Mouse (Mus musculus) liver, embryonic 12.5 days (tissue): ENCODE data around the gene Gstt3. TPM values are rescaled to one million over a fixed set of nuclear protein-coding genes. Genes with fewer than 3 reads are reported as not detected.
A peak's percentile ranks its signal among the peaks of the same experiment; 100 is the strongest.

Experiments
- ATAC-seq: fragments of 200-750 bp; cut with Nextera tagmentation; 2 replicates; pipeline ENCODE4 v1.8.0; 2017; ENCODE audit warnings: moderate number of reproducible peaks, mild to moderate bottlenecking, moderate library complexity
- H3K27ac ChIP-seq: fragments of 300-500 bp; sonication (generic); 2 replicates; pipeline ENCODE4 v1.5.1; 2016; ENCODE audit warnings: mild to moderate bottlenecking
- H3K27me3 ChIP-seq: fragments of 300-500 bp; sonication (generic); replicated peaks from 2 replicates; pipeline ENCODE4 v1.6.1; 2016; ENCODE audit warnings: mild to moderate bottlenecking, moderate library complexity
- H3K36me3 ChIP-seq: fragments of 300-500 bp; sonication (generic); 2 replicates; pipeline ENCODE4 v1.6.1; 2016; ENCODE audit warnings: mild to moderate bottlenecking, moderate library complexity
- H3K4me1 ChIP-seq: fragments of 300-500 bp; sonication (generic); 2 replicates; pipeline ENCODE4 v1.6.1; 2016
- H3K4me2 ChIP-seq: fragments of 300-500 bp; sonication (generic); 2 replicates; pipeline ENCODE4 v1.6.1; 2016; ENCODE audit warnings: mild to moderate bottlenecking, moderate library complexity
- H3K4me3 ChIP-seq: fragments of 300-500 bp; sonication (generic); 2 replicates; pipeline ENCODE4 v1.5.1; 2016; ENCODE audit warnings: mild to moderate bottlenecking, moderate library complexity
- H3K9ac ChIP-seq: fragments of 300-500 bp; sonication (generic); 2 replicates; pipeline ENCODE4 v1.6.1; 2016; ENCODE audit warnings: mild to moderate bottlenecking, moderate library complexity
- H3K9me3 ChIP-seq: fragments of 300-500 bp; sonication (generic); replicated peaks from 2 replicates; pipeline ENCODE4 v1.6.1; 2016; ENCODE audit warnings: mild to moderate bottlenecking, moderate library complexity
- WGBS: fragments of 180-500 bp; shearing (Covaris S2); methylation state at CpG from one replicate; pipeline ENCODE4 v1.1.7; 2016; ENCODE audit not compliant: insufficient replicate concordance; 5-methylcytosine and 5-hydroxymethylcytosine counted together
- polyA plus RNA-seq: library from polyadenylated mRNA; unstranded; fragments of >200 nt; fragmentation: Nextera tagmentation; extraction: Ambion mirVana; gene quantifications from 2 replicates; pipeline ENCODE4 v1.2.1, GENCODE M21; 2016

Gstt3 gene
- polyA plus RNA-seq, 1 experiment from 2014 or later = 5.9 TPM

DNA sequence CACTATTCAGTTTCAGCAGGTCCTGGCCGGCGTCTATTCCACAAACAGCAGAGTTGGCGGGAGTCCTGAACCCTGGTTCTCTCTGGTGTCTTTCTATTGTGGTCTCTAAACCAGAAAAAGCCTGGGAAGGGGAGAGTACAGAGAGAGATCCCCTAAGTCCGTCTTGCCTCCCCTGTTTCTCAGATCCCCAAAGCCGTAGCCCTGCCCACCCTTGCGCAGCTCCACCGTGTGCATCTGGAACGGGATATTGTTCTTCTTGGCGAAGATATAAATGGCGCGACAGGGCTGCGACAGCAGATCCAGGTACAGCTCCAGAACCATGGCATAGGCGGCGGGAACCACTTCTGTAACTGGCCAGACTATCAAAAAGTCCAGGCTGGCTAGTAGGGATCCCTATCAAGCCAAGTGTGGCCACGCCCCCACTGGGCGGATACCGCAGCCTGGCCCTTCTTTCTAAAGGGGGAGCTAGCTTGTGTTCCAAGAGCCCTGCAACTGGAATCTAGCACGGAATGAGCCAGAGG lies 17.0 kb upstream of the Gstt3 start, which contains the start of gene Gstt1:
Gene Gstt1, minus strand, starts transcription at position 409 of the 521 bp plus-strand sequence.
- peak within 1 kb of the TSS; percentile 63 for H3K4me3 ChIP-seq
- H3K36me3 ChIP-seq = no peaks in the 10 kb centered on the region
- H3K4me1 ChIP-seq = peaks cover 33% of the 10 kb centered on the region
- peak within 1 kb of the TSS; percentile 83 for H3K4me2 ChIP-seq
- peaks cover 45% of the 10 kb centered on the region; the same call in 1 of the 2 replicates for H3K27me3 ChIP-seq
- ATAC-seq = peak; percentile 69; the same call in 1 of the 2 replicates
- H3K9me3 ChIP-seq = no peaks in the 10 kb centered on the region
- no peak within 1 kb of the TSS for H3K27ac ChIP-seq
- H3K9ac ChIP-seq = peak within 1 kb of the TSS; percentile 64
- 3% methylated on average over 18 of the region's 18 CpGs for WGBS

DNA sequence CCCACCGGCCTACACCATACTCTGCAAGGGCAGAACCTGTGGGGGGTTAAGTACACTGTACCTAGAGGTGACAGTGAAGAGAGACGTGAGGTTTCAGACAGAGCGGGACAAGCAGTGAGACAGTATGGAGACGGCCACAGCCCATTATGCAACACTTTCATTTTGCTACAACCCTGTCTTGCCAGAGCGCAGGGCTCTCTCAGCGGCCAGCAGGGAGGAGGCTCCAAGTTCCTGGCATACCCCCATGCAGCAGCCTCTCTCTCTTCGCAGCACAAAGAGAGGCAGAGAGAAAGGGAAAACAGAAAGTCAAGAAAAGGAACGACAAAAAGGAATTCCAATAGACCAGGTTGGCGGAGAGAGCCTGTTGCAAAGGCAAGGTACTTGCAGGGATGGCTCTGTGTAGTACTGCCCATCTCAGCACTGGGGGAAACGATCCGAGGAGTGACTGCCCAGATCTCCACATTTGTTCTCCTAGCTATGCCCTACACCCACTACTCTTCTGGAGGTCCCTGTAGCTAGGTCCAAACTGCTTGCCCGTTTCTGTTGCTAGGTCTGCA lies 16.5 kb upstream of the Gstt3 start:
- H3K4me3 ChIP-seq = peak overlapping the region; percentile 63
- peak overlapping the region; percentile 64 for H3K9ac ChIP-seq
- peaks cover 33% of the 10 kb centered on the region for H3K4me1 ChIP-seq
- H3K4me2 ChIP-seq = peak overlapping the region; percentile 83
- ATAC-seq = peak; percentile 47
- H3K36me3 ChIP-seq = no peaks in the 10 kb centered on the region
- 2% methylated on average over 12 of the region's 12 CpGs for WGBS
- no peak overlapping the region for H3K27ac ChIP-seq
- H3K9me3 ChIP-seq = no peaks in the 10 kb centered on the region
- H3K27me3 ChIP-seq = peaks cover 45% of the 10 kb centered on the region

GRCm38 (mm10) chr10:75796731-75797516 lies 15.7 kb upstream of the Gstt3 start:
- Histone ChIP-seq H3K4me1 (peaks cover 33% of the 10 kb centered on the region), H3K9me3 (no peaks in the 10 kb centered on the region), H3K4me2 (peak overlapping the region; percentile 83), H3K9ac (peak overlapping the region; percentile 64), H3K4me3 (peak overlapping the region; percentile 63), H3K27me3 (peaks cover 45% of the 10 kb centered on the region), H3K36me3 (no peaks in the 10 kb centered on the region), H3K27ac (no peak overlapping the region)
- 35% methylated on average over 11 of the region's 11 CpGs for WGBS
- 0 out of 2 replicates have a peak, but pooled peaks have one; percentile 4 for ATAC-seq

DNA sequence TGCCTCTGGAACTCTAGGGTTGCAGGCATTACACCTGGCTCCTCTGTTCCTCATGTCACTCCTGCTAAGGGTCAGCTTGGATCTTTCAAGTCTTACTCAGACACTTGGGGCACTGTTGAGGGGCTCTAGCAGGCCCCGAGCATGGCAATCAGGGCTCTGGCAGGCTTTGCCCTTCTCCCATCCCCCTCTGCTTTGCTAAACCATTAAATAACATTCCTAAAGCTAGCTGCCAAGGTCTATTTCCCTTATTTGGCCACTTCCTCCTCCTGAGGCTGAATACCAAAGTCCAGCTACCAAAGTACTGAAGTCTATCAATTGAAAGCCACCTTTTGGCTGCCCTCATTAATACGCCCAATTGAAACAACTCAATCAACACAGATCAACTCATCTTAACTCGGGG lies 13.7 kb upstream of the Gstt3 start:
- H3K27ac ChIP-seq = peak overlapping the region; percentile 22; the same call in 1 of the 2 replicates
- no peak overlapping the region for H3K4me3 ChIP-seq
- no peak for ATAC-seq
- no peaks in the 10 kb centered on the region for H3K36me3 ChIP-seq
- H3K9me3 ChIP-seq = no peaks in the 10 kb centered on the region
- peaks cover 37% of the 10 kb centered on the region for H3K4me1 ChIP-seq
- peak overlapping the region; percentile 28 for H3K4me2 ChIP-seq
- no peak overlapping the region for H3K9ac ChIP-seq
- 21% methylated on average over 3 of the region's 3 CpGs for WGBS
- H3K27me3 ChIP-seq = peaks cover 28% of the 10 kb centered on the region

- H3K36me3 ChIP-seq = no peaks in the 10 kb centered on the region
- H3K9me3 ChIP-seq = no peaks in the 10 kb centered on the region
- H3K4me1 ChIP-seq = peaks cover 13% of the 10 kb centered on the region; the same call in 1 of the 2 replicates
- H3K27me3 ChIP-seq = peaks cover 6% of the 10 kb centered on the region; the same call in 1 of the 2 replicates
- 16% methylated on average over 7 of the region's 7 CpGs for WGBS
- no peak overlapping the region for H3K27ac ChIP-seq
- ATAC-seq = no peak
- no peak overlapping the region for H3K4me2 ChIP-seq
- no peak overlapping the region for H3K4me3 ChIP-seq
- no peak overlapping the region for H3K9ac ChIP-seq
Measured at GRCm38 (mm10) chr10:75790773-75791172, 9.6 kb upstream of the Gstt3 start.

DNA sequence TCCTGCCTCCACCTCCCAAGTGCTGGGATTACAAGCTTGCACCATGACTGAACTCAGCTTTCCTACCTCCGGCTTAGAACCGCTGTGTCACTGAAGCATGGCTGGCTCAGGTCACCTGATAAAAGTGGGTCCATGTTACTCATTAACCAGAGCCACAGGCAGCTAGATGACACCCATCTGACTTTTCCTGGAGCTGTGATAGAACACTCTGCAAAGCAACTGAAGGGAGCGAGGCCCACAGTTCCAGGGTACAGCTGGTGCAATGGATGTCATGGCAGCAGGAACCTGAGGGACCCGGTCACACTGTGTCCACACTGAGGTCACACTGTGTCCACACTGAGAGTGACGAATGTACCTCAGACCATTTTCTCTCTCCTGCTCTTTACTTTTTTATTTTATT lies 8.6 kb upstream of the Gstt3 start:
- H3K36me3 ChIP-seq = no peaks in the 10 kb centered on the region
- H3K9me3 ChIP-seq = no peaks in the 10 kb centered on the region
- peaks cover 4% of the 10 kb centered on the region for H3K27me3 ChIP-seq
- 65% methylated on average over 5 of the region's 5 CpGs for WGBS
- H3K9ac ChIP-seq = no peak overlapping the region
- H3K4me1 ChIP-seq = peaks cover 9% of the 10 kb centered on the region; the same call in 1 of the 2 replicates
- no peak overlapping the region for H3K4me3 ChIP-seq
- no peak overlapping the region for H3K4me2 ChIP-seq
- peak overlapping the region; percentile 68; the same call in 1 of the 2 replicates for H3K27ac ChIP-seq
- peak; percentile 85 for ATAC-seq

DNA sequence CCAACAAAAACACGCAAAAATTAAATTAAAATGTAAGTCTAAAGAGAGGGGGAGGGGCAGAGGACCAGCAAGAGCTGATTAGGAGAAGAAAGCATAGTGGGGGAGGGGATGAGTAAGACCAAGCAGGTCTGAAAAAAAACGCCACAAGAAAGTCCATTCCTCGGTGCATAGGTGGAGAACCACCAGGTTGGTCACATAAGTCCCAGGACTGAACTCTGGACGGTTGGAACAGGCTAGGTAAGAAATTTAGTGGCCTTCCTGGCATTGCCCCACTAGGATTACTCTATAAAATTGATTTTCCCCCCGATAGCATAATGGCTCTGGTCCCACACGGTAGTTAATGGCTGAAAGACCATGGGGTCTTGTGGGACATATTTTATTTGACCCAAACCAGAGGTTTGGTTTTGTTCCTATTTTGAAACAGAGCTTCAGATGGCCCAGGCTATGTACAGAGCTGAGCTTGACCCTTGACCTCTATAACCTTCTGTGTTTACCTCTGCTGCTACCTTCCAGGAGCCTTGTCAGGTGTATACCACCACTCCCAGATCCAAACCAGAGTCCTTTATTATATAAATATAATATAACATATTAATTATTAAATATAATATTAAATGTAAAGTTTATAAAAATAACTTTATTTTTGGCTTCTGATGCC lies 8.0 kb upstream of the Gstt3 start:
- ATAC-seq = peak; percentile 50; the same call in 1 of the 2 replicates
- no peak overlapping the region for H3K27ac ChIP-seq

GRCm38 (mm10) chr10:75788277-75788676 lies 7.1 kb upstream of the Gstt3 start:
- Histone ChIP-seq H3K9ac (no peak overlapping the region), H3K27me3 (peaks cover 20% of the 10 kb centered on the region), H3K27ac (no peak overlapping the region), H3K4me2 (no peak overlapping the region), H3K4me1 (0 out of 2 replicates have a peak, but pooled peaks cover 5% of the 10 kb centered on the region), H3K4me3 (no peak overlapping the region), H3K9me3 (no peaks in the 10 kb centered on the region), H3K36me3 (no peaks in the 10 kb centered on the region)
- WGBS = 82% methylated on average over 8 of the region's 8 CpGs
- ATAC-seq = no peak

More for the DNA sequence above, 8.0 kb upstream of the Gstt3 start:
- no peak overlapping the region for H3K4me2 ChIP-seq
- peaks cover 10% of the 10 kb centered on the region for H3K27me3 ChIP-seq
- H3K4me1 ChIP-seq = 0 out of 2 replicates have a peak, but pooled peaks cover 5% of the 10 kb centered on the region
- no peaks in the 10 kb centered on the region for H3K9me3 ChIP-seq
- H3K36me3 ChIP-seq = no peaks in the 10 kb centered on the region
- no peak overlapping the region for H3K9ac ChIP-seq
- H3K4me3 ChIP-seq = no peak overlapping the region
- WGBS = 55% methylated on average over 6 of the region's 6 CpGs

DNA sequence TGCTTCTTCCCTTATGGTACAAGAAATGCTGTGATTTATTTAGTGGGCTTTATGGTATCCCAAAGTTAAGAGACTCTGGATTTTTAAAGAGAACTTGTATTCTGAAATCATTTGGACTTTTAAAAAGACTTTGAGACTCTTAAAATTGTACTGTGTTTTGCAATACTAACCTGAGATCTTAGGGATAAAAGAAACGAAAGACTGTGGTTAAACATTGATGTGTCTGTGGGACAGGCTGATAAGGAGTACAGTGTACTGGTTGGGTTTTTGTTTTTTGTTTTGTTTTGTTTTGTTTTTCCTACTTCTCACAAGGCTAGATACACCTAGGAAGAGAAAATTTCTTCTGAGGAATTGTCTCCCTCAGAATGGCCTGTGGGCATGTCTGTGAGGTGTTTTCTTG lies 4.2 kb upstream of the Gstt3 start:
- 0 out of 2 replicates have a peak, but pooled peaks cover 3% of the 10 kb centered on the region for H3K4me1 ChIP-seq
- no peak overlapping the region for H3K4me2 ChIP-seq
- H3K9me3 ChIP-seq = no peaks in the 10 kb centered on the region
- H3K27me3 ChIP-seq = peaks cover 46% of the 10 kb centered on the region
- no peak overlapping the region for H3K4me3 ChIP-seq
- no peaks in the 10 kb centered on the region for H3K36me3 ChIP-seq
- 26% methylated on average over 1 of the region's 1 CpGs for WGBS
- H3K9ac ChIP-seq = no peak overlapping the region
- no peak for ATAC-seq
- no peak overlapping the region for H3K27ac ChIP-seq

- Histone ChIP-seq H3K4me3 (no peak overlapping the region), H3K27ac (no peak overlapping the region)
- no peak for ATAC-seq
Measured at GRCm38 (mm10) chr10:75779206-75780174, 1.7 kb downstream of the Gstt3 start.

DNA sequence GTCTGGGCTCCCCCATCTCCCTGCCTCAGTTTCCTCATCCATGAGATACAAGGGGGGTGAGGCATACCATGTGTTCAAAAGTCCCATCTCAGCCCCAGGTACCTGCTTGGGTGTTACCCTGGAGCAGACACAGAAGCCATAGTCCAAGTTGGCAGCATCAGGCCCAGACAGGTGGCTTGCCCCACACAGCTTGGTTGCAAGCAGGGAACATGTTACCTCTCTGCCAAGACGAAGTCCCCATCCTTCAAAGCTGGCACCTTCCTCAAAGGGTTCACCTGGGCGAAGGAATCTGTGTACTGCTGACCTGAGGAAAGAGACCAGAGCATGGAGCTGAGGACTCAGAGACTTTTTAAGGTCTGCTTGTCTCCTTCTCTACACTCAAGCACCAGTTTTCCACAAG lies 3.3 kb downstream of the Gstt3 start:
- H3K4me3 ChIP-seq = no peak overlapping the region
- 51% methylated on average over 2 of the region's 2 CpGs for WGBS
- H3K9me3 ChIP-seq = no peaks in the 10 kb centered on the region
- H3K4me2 ChIP-seq = no peak overlapping the region
- H3K27me3 ChIP-seq = peaks cover 69% of the 10 kb centered on the region
- no peaks in the 10 kb centered on the region for H3K36me3 ChIP-seq
- no peak overlapping the region for H3K27ac ChIP-seq
- H3K4me1 ChIP-seq = peaks cover 15% of the 10 kb centered on the region
- no peak for ATAC-seq
- no peak overlapping the region for H3K9ac ChIP-seq

More at GRCm38 (mm10) chr10:75779206-75780174, 1.7 kb downstream of the Gstt3 start:
- H3K27me3 ChIP-seq = peaks cover 83% of the 10 kb centered on the region
- no peak overlapping the region for H3K9ac ChIP-seq
- H3K36me3 ChIP-seq = no peaks in the 10 kb centered on the region
- WGBS = 33% methylated on average over 15 of the region's 15 CpGs
- H3K4me1 ChIP-seq = 0 out of 2 replicates have a peak, but pooled peaks cover 3% of the 10 kb centered on the region
- peak overlapping the region; percentile 60 for H3K4me2 ChIP-seq
- H3K9me3 ChIP-seq = no peaks in the 10 kb centered on the region
